Mouse (Mus musculus): ENCODE results near the gene Nbas.

DNA sequence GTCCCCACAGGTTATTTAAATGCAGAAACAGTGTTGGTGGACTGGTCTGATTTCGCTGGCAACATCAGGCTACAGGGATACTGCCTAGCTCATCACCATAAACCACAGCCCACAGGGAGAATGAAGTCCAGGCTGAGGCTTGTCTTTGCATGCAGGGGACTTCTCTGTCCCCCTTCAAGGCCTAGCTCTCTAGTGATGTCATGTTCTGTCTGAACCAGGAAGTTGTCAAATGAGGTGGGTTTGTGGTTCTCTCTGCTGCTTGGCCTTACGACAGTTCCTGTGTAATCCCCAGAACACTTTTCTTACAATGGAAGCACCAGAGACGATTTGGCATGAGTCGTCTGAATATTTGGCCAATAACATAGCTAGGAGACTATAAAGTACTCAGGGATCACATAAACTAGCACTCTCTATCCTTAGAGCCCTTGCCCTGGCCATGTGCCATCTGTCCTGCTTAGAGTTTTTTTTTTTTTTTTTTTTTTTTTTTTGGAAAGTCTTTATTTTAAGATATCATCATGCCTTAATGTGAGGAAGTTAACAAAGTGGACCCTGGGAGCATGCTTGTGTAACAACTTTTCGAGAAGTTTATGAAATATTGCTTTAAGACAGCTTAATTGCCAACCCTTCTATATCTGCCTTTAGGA is 294.8 kb downstream of the Nbas start:
- TF ChIP-seq CTCF (IDR thresholded peaks at IDR 0.05; ENCODE audit: low read depth) (no peak), EP300 (IDR thresholded peaks at IDR 0.05; ENCODE audit: low read depth) (no peak)

Measured in liver, postnatal 0 days (tissue).